Mouse (Mus musculus): ENCODE measurements around the gene Brpf3. TPM values are rescaled to one million over a fixed set of nuclear protein-coding genes. Genes with fewer than 3 reads are reported as not detected.

Gene Brpf3
- polyA plus RNA-seq, 1 experiment from 2014 or later: 61.8 TPM

GRCm38 (mm10) chr17:28799291-28800160 is 1.4 kb upstream of the Brpf3 start:
- peak overlapping the region; percentile 97 for H3K27ac ChIP-seq

GRCm38 (mm10) chr17:28800281-28800670 is 614 bp upstream of the Brpf3 start:
- peak overlapping the region; percentile 95 for H3K4me2 ChIP-seq
- under 1% methylated on average over 15 of the region's 15 CpGs for WGBS (ENCODE audit: insufficient replicate concordance)

More at GRCm38 (mm10) chr17:28799291-28800160, 1.4 kb upstream of the Brpf3 start:
- Histone ChIP-seq H3K9ac (peak overlapping the region; percentile 99), H3K36me3 (peaks cover 9% of the 10 kb centered on the region), H3K27me3 (0 out of 2 replicates have a peak, but pooled peaks cover 3% of the 10 kb centered on the region), H3K4me1 (replicated peaks) (peaks cover 44% of the 10 kb centered on the region), H3K4me2 (peak overlapping the region; percentile 95), H3K4me3 (replicated peaks) (peak overlapping the region; percentile 86), H3K9me3 (replicated peaks) (0 out of 2 replicates have a peak, but pooled peaks cover 9% of the 10 kb centered on the region)
- ATAC-seq (ENCODE audit: low read depth) (no peak), DNase-seq (no peak)
- 14% methylated on average over 14 of the region's 14 CpGs for WGBS (ENCODE audit: insufficient replicate concordance)

GRCm38 (mm10) chr17:28801474-28802005 is 650 bp downstream of the Brpf3 start:
- Histone ChIP-seq H3K36me3 (peaks cover 29% of the 10 kb centered on the region), H3K9me3 (replicated peaks) (peaks cover 10% of the 10 kb centered on the region; the same call in 1 of the 2 replicates), H3K9ac (peak overlapping the region; percentile 99), H3K4me2 (peak overlapping the region; percentile 95), H3K4me3 (replicated peaks) (peak overlapping the region; percentile 86), H3K27ac (peak overlapping the region; percentile 97), H3K27me3 (0 out of 2 replicates have a peak, but pooled peaks cover 2% of the 10 kb centered on the region), H3K4me1 (replicated peaks) (peaks cover 64% of the 10 kb centered on the region)
- ATAC-seq (ENCODE audit: low read depth): peak; percentile 91
- WGBS (ENCODE audit: insufficient replicate concordance): under 1% methylated on average over 36 of the region's 42 CpGs
- DNase-seq: peak; percentile 99

More at GRCm38 (mm10) chr17:28800281-28800670, 614 bp upstream of the Brpf3 start:
- Histone ChIP-seq H3K4me3 (replicated peaks) (peak overlapping the region; percentile 86), H3K27me3 (0 out of 2 replicates have a peak, but pooled peaks cover 3% of the 10 kb centered on the region), H3K9ac (peak overlapping the region; percentile 99), H3K9me3 (replicated peaks) (0 out of 2 replicates have a peak, but pooled peaks cover 4% of the 10 kb centered on the region), H3K36me3 (peaks cover 16% of the 10 kb centered on the region), H3K27ac (peak overlapping the region; percentile 97), H3K4me1 (replicated peaks) (peaks cover 51% of the 10 kb centered on the region)
- peak; percentile 32 for ATAC-seq (ENCODE audit: low read depth)
- no peak for DNase-seq

GRCm38 (mm10) chr17:28802006-28802481 is 1.2 kb downstream of the Brpf3 start:
- DNase-seq: peak; percentile 39
- no peaks in the 10 kb centered on the region for H3K27me3 ChIP-seq

GRCm38 (mm10) chr17:28803316-28803715 is 2.4 kb downstream of the Brpf3 start:
- Histone ChIP-seq H3K27ac (peak overlapping the region; percentile 89), H3K36me3 (peaks cover 45% of the 10 kb centered on the region), H3K4me2 (peak overlapping the region; percentile 79), H3K4me1 (replicated peaks) (peaks cover 81% of the 10 kb centered on the region), H3K27me3 (no peaks in the 10 kb centered on the region), H3K9ac (peak overlapping the region; percentile 95), H3K4me3 (replicated peaks) (peak overlapping the region; percentile 86), H3K9me3 (replicated peaks) (peaks cover 11% of the 10 kb centered on the region; the same call in 1 of the 2 replicates)
- ATAC-seq (ENCODE audit: low read depth) (peak; percentile 26), DNase-seq (peak; percentile 49)
- WGBS (ENCODE audit: insufficient replicate concordance): 20% methylated on average over 1 of the region's 1 CpGs

More at GRCm38 (mm10) chr17:28802006-28802481, 1.2 kb downstream of the Brpf3 start:
- peak overlapping the region; percentile 89 for H3K27ac ChIP-seq
- peaks cover 34% of the 10 kb centered on the region for H3K36me3 ChIP-seq
- H3K9me3 ChIP-seq (replicated peaks): peaks cover 11% of the 10 kb centered on the region; the same call in 1 of the 2 replicates
- H3K4me2 ChIP-seq: peak overlapping the region; percentile 79
- ATAC-seq (ENCODE audit: low read depth): no peak; the same call in 1 of the 2 replicates
- 2% methylated on average over 18 of the region's 18 CpGs for WGBS (ENCODE audit: insufficient replicate concordance)
- peak overlapping the region; percentile 95 for H3K9ac ChIP-seq
- peak overlapping the region; percentile 86 for H3K4me3 ChIP-seq (replicated peaks)
- peaks cover 69% of the 10 kb centered on the region for H3K4me1 ChIP-seq (replicated peaks)

GRCm38 (mm10) chr17:28804973-28805372 is 4.1 kb downstream of the Brpf3 start:
- peaks cover 61% of the 10 kb centered on the region for H3K36me3 ChIP-seq
- H3K4me3 ChIP-seq (replicated peaks): no peak overlapping the region
- H3K9ac ChIP-seq: peak overlapping the region; percentile 95
- peak overlapping the region; percentile 89 for H3K27ac ChIP-seq
- no peak for ATAC-seq (ENCODE audit: low read depth)
- 48% methylated on average over 6 of the region's 6 CpGs for WGBS (ENCODE audit: insufficient replicate concordance)
- H3K9me3 ChIP-seq (replicated peaks): peaks cover 11% of the 10 kb centered on the region; the same call in 1 of the 2 replicates
- peaks cover 83% of the 10 kb centered on the region for H3K4me1 ChIP-seq (replicated peaks)
- H3K4me2 ChIP-seq: peak overlapping the region; percentile 79
- H3K27me3 ChIP-seq: no peaks in the 10 kb centered on the region
- DNase-seq: no peak

- ATAC-seq (ENCODE audit: low read depth) (no peak), DNase-seq (no peak)
- peak overlapping the region; percentile 35 for H3K9ac ChIP-seq
- peaks cover 96% of the 10 kb centered on the region for H3K4me1 ChIP-seq (replicated peaks)
- peaks cover 79% of the 10 kb centered on the region for H3K36me3 ChIP-seq
- WGBS (ENCODE audit: insufficient replicate concordance): 90% methylated on average over 19 of the region's 19 CpGs
- no peaks in the 10 kb centered on the region for H3K27me3 ChIP-seq
- H3K4me2 ChIP-seq: peak overlapping the region; percentile 33
- peaks cover 11% of the 10 kb centered on the region; the same call in 1 of the 2 replicates for H3K9me3 ChIP-seq (replicated peaks)
- H3K4me3 ChIP-seq (replicated peaks): no peak overlapping the region
- peak overlapping the region; percentile 95 for H3K27ac ChIP-seq
These were observed 5.9 kb downstream of the Brpf3 start for GRCm38 (mm10) chr17:28806770-28807169.

GRCm38 (mm10) chr17:28808714-28809113 is 7.8 kb downstream of the Brpf3 start:
- ATAC-seq (ENCODE audit: low read depth) (no peak), DNase-seq (no peak)
- peaks cover 98% of the 10 kb centered on the region for H3K36me3 ChIP-seq
- H3K4me1 ChIP-seq (replicated peaks): peaks cover 92% of the 10 kb centered on the region
- H3K4me3 ChIP-seq (replicated peaks): peak overlapping the region; percentile 39
- H3K4me2 ChIP-seq: peak overlapping the region; percentile 64
- H3K9me3 ChIP-seq (replicated peaks): peaks cover 11% of the 10 kb centered on the region; the same call in 1 of the 2 replicates
- H3K9ac ChIP-seq: peak overlapping the region; percentile 71
- no peaks in the 10 kb centered on the region for H3K27me3 ChIP-seq
- H3K27ac ChIP-seq: peak overlapping the region; percentile 95
- 78% methylated on average over 8 of the region's 8 CpGs for WGBS (ENCODE audit: insufficient replicate concordance)

GRCm38 (mm10) chr17:28809175-28809831 is 8.4 kb downstream of the Brpf3 start:
- Histone ChIP-seq H3K27me3 (no peaks in the 10 kb centered on the region), H3K4me1 (replicated peaks) (peaks cover 91% of the 10 kb centered on the region), H3K9me3 (replicated peaks) (peaks cover 11% of the 10 kb centered on the region; the same call in 1 of the 2 replicates), H3K4me2 (peak overlapping the region; percentile 64), H3K27ac (peak overlapping the region; percentile 95), H3K4me3 (replicated peaks) (peak overlapping the region; percentile 39), H3K36me3 (peaks cover 98% of the 10 kb centered on the region), H3K9ac (peak overlapping the region; percentile 71)
- ATAC-seq (ENCODE audit: low read depth) (peak; percentile 97), DNase-seq (peak; percentile 77)
- 43% methylated on average over 10 of the region's 10 CpGs for WGBS (ENCODE audit: insufficient replicate concordance)

GRCm38 (mm10) chr17:28812345-28812744 is 11.5 kb downstream of the Brpf3 start:
- 81% methylated on average over 10 of the region's 10 CpGs for WGBS (ENCODE audit: insufficient replicate concordance)
- ATAC-seq (ENCODE audit: low read depth): no peak
- Histone ChIP-seq H3K9me3 (replicated peaks) (no peaks in the 10 kb centered on the region), H3K4me1 (replicated peaks) (peaks cover 85% of the 10 kb centered on the region), H3K4me2 (no peak overlapping the region), H3K36me3 (peaks cover 98% of the 10 kb centered on the region), H3K9ac (0 out of 2 replicates have a peak overlapping the region, but pooled peaks have one; percentile 2), H3K27me3 (no peaks in the 10 kb centered on the region), H3K27ac (peak overlapping the region; percentile 74), H3K4me3 (replicated peaks) (no peak overlapping the region)
- DNase-seq: no peak

Data from liver, embryonic 13.5 days (tissue).